Mouse (Mus musculus) small intestine, adult 2 months (tissue): Measurements from ENCODE around the gene Foxj1. TPM values are rescaled to one million over a fixed set of nuclear protein-coding genes. Genes with fewer than 3 reads are reported as not detected.

ENCODE experiments used
- H3K27ac ChIP-seq: fragments of 200-500 bp; 2 replicates; pipeline ENCODE4 v1.5.1; 2012; ENCODE audit warnings: low read depth, low read length, control low read depth, inconsistent platforms; ENCODE audit not compliant: insufficient read depth
- H3K27me3 ChIP-seq: fragments of 200-500 bp; 2 replicates; pipeline ENCODE4 v1.6.1; 2012; ENCODE audit warnings: mild to moderate bottlenecking, moderate library complexity, low read length, inconsistent platforms; ENCODE audit not compliant: control insufficient read depth, insufficient read depth
- H3K36me3 ChIP-seq: fragments of 200-500 bp; 2 replicates; pipeline ENCODE4 v1.6.1; 2012; ENCODE audit warnings: mild to moderate bottlenecking, low read length, control low read depth, inconsistent platforms; ENCODE audit not compliant: control insufficient read depth, insufficient read depth
- H3K4me1 ChIP-seq: fragments of 200-500 bp; 2 replicates; pipeline ENCODE4 v1.6.1; 2012; ENCODE audit warnings: low read length, inconsistent platforms, mixed read lengths; ENCODE audit not compliant: control insufficient read depth, insufficient read depth, insufficient read length
- H3K4me3 ChIP-seq: fragments of 200-500 bp; 2 replicates; pipeline ENCODE4 v1.5.1; 2012; ENCODE audit warnings: low read depth, mild to moderate bottlenecking, control low read depth, inconsistent platforms, low read length, moderate library complexity
- CTCF ChIP-seq: fragments of 200-500 bp; IDR thresholded peaks from 2 replicates; pipeline ENCODE4 v1.5.1; 2012; ENCODE audit warnings: low read depth, mild to moderate bottlenecking, control low read depth, inconsistent platforms, low read length, moderate library complexity, mixed read lengths; ENCODE audit not compliant: insufficient replicate concordance, insufficient read length; ENCODE audit errors: extremely low read depth
- POLR2A ChIP-seq: fragments of 200-500 bp; IDR thresholded peaks from 2 replicates; pipeline ENCODE4 v1.6.1; 2012; ENCODE audit warnings: low read depth, mild to moderate bottlenecking, control low read depth, inconsistent platforms, low read length, moderate library complexity
- WGBS: fragments of 180-500 bp; shearing (Covaris S2); methylation state at CpG from one replicate; pipeline ENCODE4 v1.1.7; 2018; 5-methylcytosine and 5-hydroxymethylcytosine counted together
- polyA plus RNA-seq: library from polyadenylated mRNA; depleted of rRNA; stranded (reverse); fragments of >200 nt; gene quantifications from 2 replicates; pipeline ENCODE4 v1.2.3, GENCODE M21; 2012

Foxj1 gene
- polyA plus RNA-seq, 1 experiment = 0.19 TPM

GRCm38 (mm10) chr11:116298621-116299020 lies 36.6 kb downstream of the Foxj1 start:
- TF ChIP-seq CTCF (no peak), POLR2A (no peak)
- 94% methylated on average over 6 of the region's 6 CpGs for WGBS

GRCm38 (mm10) chr11:116298221-116298620 lies 37.0 kb downstream of the Foxj1 start:
- no peaks in the 10 kb centered on the region for H3K27me3 ChIP-seq
- H3K4me1 ChIP-seq = peaks cover 9% of the 10 kb centered on the region
- 94% methylated on average over 11 of the region's 11 CpGs for WGBS
- no peak for TF ChIP-seq CTCF
- TF ChIP-seq POLR2A = 0 out of 2 replicates have a peak, but pooled peaks have one; percentile 0
- no peak overlapping the region for H3K27ac ChIP-seq
- H3K36me3 ChIP-seq = peaks cover 27% of the 10 kb centered on the region
- no peak overlapping the region for H3K4me3 ChIP-seq

More at GRCm38 (mm10) chr11:116298621-116299020, 36.6 kb downstream of the Foxj1 start:
- Histone ChIP-seq H3K36me3 (peaks cover 31% of the 10 kb centered on the region), H3K27me3 (no peaks in the 10 kb centered on the region), H3K27ac (no peak overlapping the region), H3K4me1 (peaks cover 7% of the 10 kb centered on the region), H3K4me3 (no peak overlapping the region)

GRCm38 (mm10) chr11:116297017-116297416 lies 38.2 kb downstream of the Foxj1 start:
- H3K27me3 ChIP-seq = no peaks in the 10 kb centered on the region
- H3K4me3 ChIP-seq = no peak overlapping the region
- 63% methylated on average over 3 of the region's 3 CpGs for WGBS
- peaks cover 9% of the 10 kb centered on the region for H3K4me1 ChIP-seq
- TF ChIP-seq CTCF (no peak), POLR2A (no peak)
- H3K27ac ChIP-seq = no peak overlapping the region
- peaks cover 24% of the 10 kb centered on the region; the same call in 1 of the 2 replicates for H3K36me3 ChIP-seq

GRCm38 (mm10) chr11:116296191-116296734 lies 38.9 kb downstream of the Foxj1 start:
- WGBS = 83% methylated on average over 8 of the region's 8 CpGs
- H3K4me3 ChIP-seq = no peak overlapping the region
- peaks cover 9% of the 10 kb centered on the region for H3K4me1 ChIP-seq
- TF ChIP-seq POLR2A (no peak), CTCF (no peak)
- H3K27ac ChIP-seq = no peak overlapping the region
- no peaks in the 10 kb centered on the region for H3K27me3 ChIP-seq
- peaks cover 27% of the 10 kb centered on the region for H3K36me3 ChIP-seq

- Histone ChIP-seq H3K4me1 (peaks cover 9% of the 10 kb centered on the region), H3K27ac (no peak overlapping the region), H3K27me3 (no peaks in the 10 kb centered on the region), H3K36me3 (peaks cover 23% of the 10 kb centered on the region), H3K4me3 (no peak overlapping the region)
- peak; percentile 73; the same call in 1 of the 2 replicates for TF ChIP-seq CTCF
- no peak for TF ChIP-seq POLR2A
- 35% methylated on average over 5 of the region's 5 CpGs for WGBS
These were observed 40.9 kb downstream of the Foxj1 start for GRCm38 (mm10) chr11:116294319-116294718.

- H3K4me1 ChIP-seq = peaks cover 9% of the 10 kb centered on the region
- no peak overlapping the region; the same call in 1 of the 2 replicates for H3K27ac ChIP-seq
- no peak overlapping the region for H3K4me3 ChIP-seq
- no peaks in the 10 kb centered on the region for H3K27me3 ChIP-seq
- peaks cover 29% of the 10 kb centered on the region for H3K36me3 ChIP-seq
- TF ChIP-seq POLR2A (no peak), CTCF (no peak)
- WGBS = 68% methylated on average over 12 of the region's 12 CpGs
These were observed 41.6 kb downstream of the Foxj1 start for GRCm38 (mm10) chr11:116293538-116294137.

GRCm38 (mm10) chr11:116292401-116292800 lies 42.8 kb downstream of the Foxj1 start:
- TF ChIP-seq CTCF (no peak), POLR2A (no peak)
- Histone ChIP-seq H3K27ac (no peak overlapping the region), H3K27me3 (no peaks in the 10 kb centered on the region), H3K4me1 (peaks cover 9% of the 10 kb centered on the region), H3K36me3 (peaks cover 34% of the 10 kb centered on the region), H3K4me3 (no peak overlapping the region)
- WGBS = 93% methylated on average over 13 of the region's 13 CpGs
